Mouse (Mus musculus): ENCODE results near the gene Olfr876. TPM values are rescaled to one million over a fixed set of nuclear protein-coding genes. Genes with fewer than 3 reads are reported as not detected.

Gene Olfr876
- total and polyA plus RNA-seq, 2 experiments: not detected

DNA sequence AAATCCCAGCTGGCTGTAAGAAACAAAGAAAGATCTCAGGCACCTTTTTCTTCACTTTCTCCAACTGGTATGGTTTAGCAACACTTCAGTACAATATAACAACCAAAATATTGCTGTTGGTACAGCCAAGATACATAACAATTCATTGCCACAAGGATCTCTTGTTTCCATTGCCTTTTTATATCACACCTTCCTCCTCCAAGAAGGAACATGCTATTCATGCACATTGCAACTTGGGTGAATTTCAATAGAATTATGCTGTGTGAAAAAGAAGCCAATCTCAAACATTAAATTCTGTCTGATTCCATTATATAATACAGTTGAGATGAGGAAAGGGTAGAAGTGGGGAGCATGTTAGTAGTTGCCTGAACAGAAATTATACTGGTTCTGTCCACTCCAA, 27.1 kb downstream of the Olfr876 start:
- Histone ChIP-seq H3K4me1 (ENCODE audit: control insufficient read depth, insufficient read depth, low read length) (no peaks in the 10 kb centered on the region), H3K4me3 (ENCODE audit: insufficient read depth, low read depth, low read length) (no peak overlapping the region), H3K27me3 (ENCODE audit: control insufficient read depth, insufficient read depth, low read length) (no peaks in the 10 kb centered on the region), H3K36me3 (ENCODE audit: control insufficient read depth, insufficient read depth, low read length) (no peaks in the 10 kb centered on the region), H3K79me2 (ENCODE audit: control insufficient read depth, insufficient read depth, low read length) (no peaks in the 10 kb centered on the region), H3K9ac (ENCODE audit: low read depth, low read length) (no peak overlapping the region), H3K27ac (replicated peaks; ENCODE audit: insufficient read depth, low read depth, low read length) (no peak overlapping the region)
- DNase-seq (ENCODE audit: extremely low read depth, low read depth, low spot score): no peak
- TF ChIP-seq POLR2A (IDR thresholded peaks at IDR 0.05; ENCODE audit: extremely low read depth, insufficient read depth, low read length) (no peak), CTCF (IDR thresholded peaks at IDR 0.05; ENCODE audit: low read depth, low read length) (no peak)

DNA sequence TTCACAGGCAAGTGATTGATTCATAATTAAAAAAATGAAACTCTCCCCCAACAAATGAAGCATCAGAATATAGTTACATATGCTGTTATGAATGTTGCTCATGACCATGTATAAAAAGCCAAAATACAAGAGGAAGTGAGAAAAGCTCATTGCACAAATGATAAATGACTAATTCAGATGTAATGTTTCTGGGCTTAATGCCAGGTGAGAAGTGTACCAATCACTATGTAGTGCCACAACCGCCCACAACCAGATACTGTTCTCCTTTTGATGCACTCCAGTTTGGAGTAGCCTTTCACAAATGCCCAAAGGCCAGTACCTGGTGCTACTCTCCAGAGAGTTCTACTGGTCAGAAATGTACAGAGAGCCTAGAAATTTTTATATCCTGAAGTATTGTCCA, 30.5 kb downstream of the Olfr876 start:
- WGBS: 71% methylated on average over 1 of the region's 1 CpGs
- Histone ChIP-seq H3K4me3 (ENCODE audit: insufficient read depth, low read depth, low read length) (no peak overlapping the region), H3K36me3 (ENCODE audit: control insufficient read depth, insufficient read depth, low read length) (no peaks in the 10 kb centered on the region), H3K9ac (ENCODE audit: low read depth, low read length) (no peak overlapping the region), H3K79me2 (ENCODE audit: control insufficient read depth, insufficient read depth, low read length) (no peaks in the 10 kb centered on the region), H3K27me3 (ENCODE audit: control insufficient read depth, insufficient read depth, low read length) (no peaks in the 10 kb centered on the region), H3K27ac (replicated peaks; ENCODE audit: insufficient read depth, low read depth, low read length) (no peak overlapping the region), H3K4me1 (ENCODE audit: control insufficient read depth, insufficient read depth, low read length) (no peaks in the 10 kb centered on the region)
- TF ChIP-seq CTCF (IDR thresholded peaks at IDR 0.05; ENCODE audit: low read depth, low read length) (no peak), POLR2A (IDR thresholded peaks at IDR 0.05; ENCODE audit: extremely low read depth, insufficient read depth, low read length) (no peak)
- DNase-seq (ENCODE audit: extremely low read depth, low read depth, low spot score): no peak

DNA sequence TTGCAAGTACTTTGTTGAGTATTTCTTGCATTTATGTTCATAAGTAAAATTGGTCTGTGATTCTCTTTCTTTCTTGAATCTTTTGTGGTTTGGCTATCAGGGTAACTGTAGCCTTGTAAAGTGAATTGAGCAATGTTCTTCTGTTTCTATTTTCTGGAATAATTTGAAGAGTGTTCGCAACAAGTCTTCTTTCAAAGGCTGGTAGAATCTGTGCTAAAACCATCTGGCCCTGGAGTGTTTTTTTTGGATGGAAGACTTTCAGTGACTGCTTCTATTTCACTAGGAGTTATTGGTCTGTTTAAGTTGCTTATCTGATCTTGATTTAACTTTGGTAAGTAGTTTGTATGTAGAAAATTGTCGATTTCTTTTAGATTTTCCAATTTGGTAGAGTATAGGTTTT, 46.4 kb downstream of the Olfr876 start:
- Histone ChIP-seq H3K4me1 (ENCODE audit: control insufficient read depth, insufficient read depth, low read length) (no peaks in the 10 kb centered on the region), H3K27me3 (ENCODE audit: control insufficient read depth, insufficient read depth, low read length) (no peaks in the 10 kb centered on the region), H3K79me2 (ENCODE audit: control insufficient read depth, insufficient read depth, low read length) (no peaks in the 10 kb centered on the region), H3K4me3 (ENCODE audit: insufficient read depth, low read depth, low read length) (no peak overlapping the region), H3K27ac (replicated peaks; ENCODE audit: insufficient read depth, low read depth, low read length) (no peak overlapping the region), H3K36me3 (ENCODE audit: control insufficient read depth, insufficient read depth, low read length) (no peaks in the 10 kb centered on the region), H3K9ac (ENCODE audit: low read depth, low read length) (no peak overlapping the region)
- WGBS: 74% methylated on average over 2 of the region's 2 CpGs
- TF ChIP-seq CTCF (IDR thresholded peaks at IDR 0.05; ENCODE audit: low read depth, low read length) (no peak), POLR2A (IDR thresholded peaks at IDR 0.05; ENCODE audit: extremely low read depth, insufficient read depth, low read length) (no peak)
- DNase-seq (ENCODE audit: extremely low read depth, low read depth, low spot score): no peak

DNA sequence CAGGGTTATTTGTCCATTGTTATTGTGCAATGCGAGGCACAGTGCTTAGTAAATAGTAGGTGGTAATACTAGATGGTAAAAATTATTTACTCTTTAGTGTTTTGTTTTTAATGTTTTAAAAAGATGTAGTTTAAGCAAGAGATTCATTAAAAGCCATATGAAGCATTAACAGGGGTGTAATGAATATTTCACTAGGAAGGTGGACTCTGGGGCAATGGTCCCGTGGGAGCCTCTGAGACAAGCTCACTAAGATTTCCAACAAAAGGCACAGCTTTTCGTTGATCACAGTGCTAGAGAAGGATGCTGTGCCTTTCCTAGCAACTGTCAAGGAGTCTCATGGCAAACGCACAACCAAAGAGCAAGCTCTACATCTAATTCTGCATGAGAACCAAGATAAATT, 51.1 kb downstream of the Olfr876 start, which contains the start of gene Olfr877:
Olfr877 (plus strand) TSS at position 301 of the 400 bp plus-strand sequence.
- H3K27me3 ChIP-seq (ENCODE audit: control insufficient read depth, insufficient read depth, low read length): no peaks in the 10 kb centered on the region
- H3K27ac ChIP-seq (replicated peaks; ENCODE audit: insufficient read depth, low read depth, low read length): no peak within 1 kb of the TSS
- H3K4me1 ChIP-seq (ENCODE audit: control insufficient read depth, insufficient read depth, low read length): no peaks in the 10 kb centered on the region
- 77% methylated on average over 4 of the region's 4 CpGs for WGBS
- H3K79me2 ChIP-seq (ENCODE audit: control insufficient read depth, insufficient read depth, low read length): no peaks in the 10 kb centered on the region
- DNase-seq (ENCODE audit: extremely low read depth, low read depth, low spot score): no peak
- TF ChIP-seq CTCF (IDR thresholded peaks at IDR 0.05; ENCODE audit: low read depth, low read length): no peak
- TF ChIP-seq POLR2A (IDR thresholded peaks at IDR 0.05; ENCODE audit: extremely low read depth, insufficient read depth, low read length): no peak
- H3K36me3 ChIP-seq (ENCODE audit: control insufficient read depth, insufficient read depth, low read length): no peaks in the 10 kb centered on the region
- H3K4me3 ChIP-seq (ENCODE audit: insufficient read depth, low read depth, low read length): no peak within 1 kb of the TSS
- H3K9ac ChIP-seq (ENCODE audit: low read depth, low read length): no peak within 1 kb of the TSS

Other genes starting within 250 kb of the Olfr876 start
- gene Siae, start 247.3 kb upstream of the Olfr876 start, total RNA-seq (2014; rRNA removed): 27.5 and 27.9 TPM in 2 replicates
- 17.4 and 17.7 TPM in 2 replicates for gene Siae, start 247.3 kb upstream of the Olfr876 start, polyA plus RNA-seq (2012; rRNA removed)
- 0.27 and 0.55 TPM in 2 replicates for gene Spa17, start 189.3 kb upstream of the Olfr876 start, total RNA-seq (2014; rRNA removed)
- 0.13 TPM in 1 of 2 replicates, not detected in the other for gene Spa17, start 189.3 kb upstream of the Olfr876 start, polyA plus RNA-seq (2012; rRNA removed)
- gene Tbrg1, start 145.7 kb upstream of the Olfr876 start, total RNA-seq (2014; rRNA removed): 35.0 and 35.8 TPM in 2 replicates
- gene Tbrg1, start 145.7 kb upstream of the Olfr876 start, polyA plus RNA-seq (2012; rRNA removed): 19.2 and 23.8 TPM in 2 replicates
- gene Panx3, start 133.8 kb upstream of the Olfr876 start, total RNA-seq (2014; rRNA removed): not detected in 2 replicates
- not detected in 2 replicates for gene Panx3, start 133.8 kb upstream of the Olfr876 start, polyA plus RNA-seq (2012; rRNA removed)
- not detected in 2 replicates for gene Olfr160, start 86.8 kb upstream of the Olfr876 start, total RNA-seq (2014; rRNA removed)
- gene Olfr160, start 86.8 kb upstream of the Olfr876 start, polyA plus RNA-seq (2012; rRNA removed): not detected in 2 replicates
- gene Olfr874, start 57.9 kb upstream of the Olfr876 start, total RNA-seq (2014; rRNA removed): not detected in 2 replicates
- not detected in 2 replicates for gene Olfr874, start 57.9 kb upstream of the Olfr876 start, polyA plus RNA-seq (2012; rRNA removed)
- gene Olfr875, start 31.2 kb upstream of the Olfr876 start, total RNA-seq (2014; rRNA removed): not detected in 2 replicates
- not detected in 2 replicates for gene Olfr875, start 31.2 kb upstream of the Olfr876 start, polyA plus RNA-seq (2012; rRNA removed)
- not detected in 2 replicates for gene Olfr877, start 51.2 kb downstream of the Olfr876 start, total RNA-seq (2014; rRNA removed)
- not detected in 2 replicates for gene Olfr877, start 51.2 kb downstream of the Olfr876 start, polyA plus RNA-seq (2012; rRNA removed)
- gene Olfr145, start 93.7 kb downstream of the Olfr876 start, total RNA-seq (2014; rRNA removed): not detected in 2 replicates
- gene Olfr145, start 93.7 kb downstream of the Olfr876 start, polyA plus RNA-seq (2012; rRNA removed): not detected in 2 replicates
- gene Olfr878, start 114.8 kb downstream of the Olfr876 start, total RNA-seq (2014; rRNA removed): not detected in 2 replicates
- not detected in 2 replicates for gene Olfr878, start 114.8 kb downstream of the Olfr876 start, polyA plus RNA-seq (2012; rRNA removed)
- not detected in 2 replicates for gene Olfr881, start 188.8 kb downstream of the Olfr876 start, total RNA-seq (2014; rRNA removed)
- not detected in 2 replicates for gene Olfr881, start 188.8 kb downstream of the Olfr876 start, polyA plus RNA-seq (2012; rRNA removed)
- gene Olfr883, start 222.8 kb downstream of the Olfr876 start, total RNA-seq (2014; rRNA removed): not detected in 2 replicates
- not detected in 2 replicates for gene Olfr883, start 222.8 kb downstream of the Olfr876 start, polyA plus RNA-seq (2012; rRNA removed)
- gene Olfr884, start 243.5 kb downstream of the Olfr876 start, total RNA-seq (2014; rRNA removed): not detected in 2 replicates
- not detected in 2 replicates for gene Olfr884, start 243.5 kb downstream of the Olfr876 start, polyA plus RNA-seq (2012; rRNA removed)

All from liver, adult 2 months (tissue).